Mouse (Mus musculus): ENCODE results near the gene Ak7. TPM values are rescaled to one million over a fixed set of nuclear protein-coding genes. Genes with fewer than 3 reads are reported as not detected.

The Ak7 gene
- total RNA-seq, 2 experiments from 2014 or later: 0.69 to 1.7 TPM

GRCm38 (mm10) chr12:105813957-105814356 is 108.2 kb downstream of the Ak7 start:
- no peak overlapping the region for H3K27ac ChIP-seq
- DNase-seq (ENCODE audit: low spot score in 2 of 2): no peak
- H3K4me3 ChIP-seq: no peak overlapping the region
- no peak for TF ChIP-seq CTCF (conservative IDR thresholded peaks at IDR 0.05)

GRCm38 (mm10) chr12:105823472-105823871 is 117.7 kb downstream of the Ak7 start:
- no peak for TF ChIP-seq CTCF (conservative IDR thresholded peaks at IDR 0.05)
- no peak overlapping the region for H3K27ac ChIP-seq
- H3K4me3 ChIP-seq: no peak overlapping the region
- no peak for DNase-seq (ENCODE audit: low spot score in 2 of 2)

GRCm38 (mm10) chr12:105824743-105825142 is 119.0 kb downstream of the Ak7 start:
- TF ChIP-seq CTCF (conservative IDR thresholded peaks at IDR 0.05): no peak
- H3K4me3 ChIP-seq: no peak overlapping the region
- no peak for DNase-seq (ENCODE audit: low spot score in 2 of 2)
- H3K27ac ChIP-seq: no peak overlapping the region

- no peak overlapping the region for H3K4me3 ChIP-seq
- DNase-seq (ENCODE audit: low spot score in 2 of 2): no peak
- TF ChIP-seq CTCF (conservative IDR thresholded peaks at IDR 0.05): no peak
- H3K27ac ChIP-seq: no peak overlapping the region
These were observed 119.5 kb downstream of the Ak7 start for GRCm38 (mm10) chr12:105825266-105825665.

Other genes starting within 250 kb of the Ak7 start
- gene Bdkrb2, start 142.8 kb upstream of the Ak7 start, total RNA-seq (2021): under 1 TPM; 0.28 to 0.69 TPM
- gene Bdkrb1, start 102.9 kb upstream of the Ak7 start, total RNA-seq (2021): not detected
- 10 to 100 TPM; 25.3 to 26.7 TPM for gene Gskip, start 21.1 kb upstream of the Ak7 start, total RNA-seq (2021)
- gene Atg2b, start 20.8 kb upstream of the Ak7 start, total RNA-seq (2021): 10 to 100 TPM; 44.2 to 47.7 TPM
- 100 to 1,000 TPM; 156 to 163 TPM for gene Papola, start 78.7 kb downstream of the Ak7 start, total RNA-seq (2021)